Mouse (Mus musculus) spleen, adult 2 months (tissue): ENCODE results near the gene Mapk3.

Source experiments
- CTCF ChIP-seq: fragments of 200-500 bp; IDR thresholded peaks from 2 replicates; pipeline ENCODE4 v1.5.1; 2011; ENCODE audit warnings: mild to moderate bottlenecking, inconsistent platforms; ENCODE audit not compliant: insufficient read depth, insufficient read length, insufficient replicate concordance; ENCODE audit errors: extremely low read depth
- POLR2A ChIP-seq: fragments of 200-500 bp; IDR thresholded peaks from 2 replicates; pipeline ENCODE4 v1.6.1; 2011; ENCODE audit warnings: low read depth, low read length, inconsistent platforms

- no peak for TF ChIP-seq POLR2A
- TF ChIP-seq CTCF = no peak
These were observed 50.4 kb downstream of the Mapk3 start for GRCm38 (mm10) chr7:126809723-126810369.
